Mouse (Mus musculus) cerebellum, adult 18-20 months (tissue): Measurements from ENCODE around the gene Zfp697.
"Not testable (repeated sequence)": the region's sequence is repeated elsewhere in the genome, so short reads cannot be mapped to it uniquely, and the experiment has no call there.

ENCODE experiments used
- DNase-seq, 2 experiments: peaks; one replicate each; pipeline ENCODE4 v3.0.0; 2021

The Zfp697 gene

GRCm38 (mm10) chr3:98422926-98423325 lies 40.7 kb downstream of the Zfp697 start:
- no peak for DNase-seq

- peak in 1 of 2 experiments; percentile 42 for DNase-seq
Measured at GRCm38 (mm10) chr3:98426749-98427148, 44.5 kb downstream of the Zfp697 start.

- no peak for DNase-seq
Measured at GRCm38 (mm10) chr3:98427260-98427599, 45.0 kb downstream of the Zfp697 start.

GRCm38 (mm10) chr3:98427600-98428448 lies 45.6 kb downstream of the Zfp697 start:
- peak; percentile 90 to 94 for DNase-seq

GRCm38 (mm10) chr3:98428449-98428775 lies 46.2 kb downstream of the Zfp697 start:
- no peak for DNase-seq

GRCm38 (mm10) chr3:98428928-98429525 lies 46.8 kb downstream of the Zfp697 start:
- DNase-seq, result no peak

GRCm38 (mm10) chr3:98434088-98434816 lies 52.0 kb downstream of the Zfp697 start:
- DNase-seq, result no peak

- no peak for DNase-seq
Measured at GRCm38 (mm10) chr3:98435030-98435429, 52.8 kb downstream of the Zfp697 start.

- not testable (repeated sequence) for DNase-seq
Measured at GRCm38 (mm10) chr3:98442245-98442644, 60.0 kb downstream of the Zfp697 start.

- not testable (repeated sequence) for DNase-seq
Measured at GRCm38 (mm10) chr3:98443149-98443779, 61.0 kb downstream of the Zfp697 start.

GRCm38 (mm10) chr3:98443924-98444323 lies 61.7 kb downstream of the Zfp697 start:
- not testable (repeated sequence) for DNase-seq

- DNase-seq, result not testable (repeated sequence)
Measured at GRCm38 (mm10) chr3:98453786-98454185, 71.5 kb downstream of the Zfp697 start.

GRCm38 (mm10) chr3:98457026-98457425 lies 74.8 kb downstream of the Zfp697 start, which contains the start of gene Gm4450:
Gene Gm4450 (minus strand): TSS chr3:98457126.
- DNase-seq, result not testable (repeated sequence)

- DNase-seq, result not testable (repeated sequence)
Measured at GRCm38 (mm10) chr3:98469323-98469722, 87.1 kb downstream of the Zfp697 start.

- DNase-seq, result not testable (repeated sequence)
Measured at GRCm38 (mm10) chr3:98471057-98471456, 88.8 kb downstream of the Zfp697 start.

- DNase-seq, result not testable (repeated sequence)
Measured at GRCm38 (mm10) chr3:98471499-98471898, 89.2 kb downstream of the Zfp697 start.

GRCm38 (mm10) chr3:98494184-98494583 lies 111.9 kb downstream of the Zfp697 start:
- not testable (repeated sequence) for DNase-seq

- DNase-seq, result not testable (repeated sequence)
Measured at GRCm38 (mm10) chr3:98495055-98495454, 112.8 kb downstream of the Zfp697 start.

- not testable (repeated sequence) for DNase-seq
Measured at GRCm38 (mm10) chr3:98496762-98497161, 114.5 kb downstream of the Zfp697 start.

GRCm38 (mm10) chr3:98497401-98497800 lies 115.1 kb downstream of the Zfp697 start:
- DNase-seq, result not testable (repeated sequence)

- DNase-seq, result not testable (repeated sequence)
Measured at GRCm38 (mm10) chr3:98507229-98507628, 125.0 kb downstream of the Zfp697 start.

- DNase-seq, result not testable (repeated sequence)
Measured at GRCm38 (mm10) chr3:98510414-98510813, 128.2 kb downstream of the Zfp697 start, which contains the start of gene Hsd3b4. Gene Hsd3b4 (minus strand): TSS chr3:98510514.

GRCm38 (mm10) chr3:98522779-98523178 lies 140.5 kb downstream of the Zfp697 start:
- not testable (repeated sequence) for DNase-seq
